Mouse (Mus musculus): ENCODE measurements around the gene Bmp2k. TPM values are rescaled to one million over a fixed set of nuclear protein-coding genes. Genes with fewer than 3 reads are reported as not detected.

Gene Bmp2k
- total and polyA plus RNA-seq, 3 experiments = 7.9 to 9.1 (median 8.9) TPM

GRCm38 (mm10) chr5:96969705-96970471 is 27.6 kb upstream of the Bmp2k start:
- Histone ChIP-seq H3K4me3 (replicated peaks in 1 of 3; ENCODE audit: low read depth in 2 of 3, low read length in 2 of 3, poor library complexity in 1 of 3) (no peak overlapping the region), H3K27me3 (replicated peaks) (no peaks in the 10 kb centered on the region), H3K9ac (ENCODE audit: insufficient read depth, low read depth) (no peak overlapping the region), H3K4me2 (ENCODE audit: insufficient read depth, low read depth, poor library complexity, severe bottlenecking) (no peak overlapping the region), H3K27ac (ENCODE audit: insufficient read depth, low read depth) (peak overlapping the region; percentile 24; the same call in 1 of the 2 replicates), H3K4me1 (ENCODE audit: control insufficient read depth in 1 of 2, insufficient read depth in 2 of 2) (peaks cover 13 to 46% of the 10 kb centered on the region in 2 experiments), H3K9me3 (replicated peaks; ENCODE audit: low read length) (no peaks in the 10 kb centered on the region), H3K79me2 (replicated peaks; ENCODE audit: control insufficient read depth, extremely low read depth, insufficient read depth, poor library complexity, severe bottlenecking) (no peaks in the 10 kb centered on the region), H3K36me3 (replicated peaks in 1 of 2; ENCODE audit: control insufficient read depth in 1 of 2, insufficient read depth in 1 of 2, low read length in 1 of 2) (no peaks in the 10 kb centered on the region)
- no peak for DNase-seq (ENCODE audit: extremely low read depth)
- TF ChIP-seq PAX5 (IDR thresholded peaks at IDR 0.05; ENCODE audit: low read length) (no peak), USF1 (IDR thresholded peaks at IDR 0.05; ENCODE audit: low read depth, low read length) (no peak), KAT2A (IDR thresholded peaks at IDR 0.05; ENCODE audit: insufficient replicate concordance, low read length) (no peak), JUND (conservative IDR thresholded peaks at IDR 0.05; ENCODE audit: low read depth, low read length) (no peak), RAD21 (IDR thresholded peaks at IDR 0.05; ENCODE audit: low read depth, low read length) (no peak), CTCF (conservative IDR thresholded peaks at IDR 0.05 in 1 of 2, IDR thresholded peaks at IDR 0.05 in 1 of 2; ENCODE audit: low read depth in 2 of 2, low read length in 2 of 2) (no peak), SIN3A (IDR thresholded peaks at IDR 0.05; ENCODE audit: low read length) (no peak), MXI1 (IDR thresholded peaks at IDR 0.05; ENCODE audit: low read depth, low read length) (no peak), E2F4 (IDR thresholded peaks at IDR 0.05; ENCODE audit: insufficient replicate concordance, low read depth, low read length) (no peak), MYC (IDR thresholded peaks at IDR 0.05; ENCODE audit: low read depth, low read length) (no peak), MEF2A (IDR thresholded peaks at IDR 0.05; ENCODE audit: borderline replicate concordance, low read depth, low read length) (no peak)
- in situ Hi-C loops (cut with MboI; ENCODE audit: low pct_ligation_motif_present, low pct_unique_long_range_greater_than_20kb, low sequenced_read_pairs) (no loop called here), dilution Hi-C loops (cut with MboI; ENCODE audit: extremely low pct_ligation_motif_present, extremely low pct_unique_long_range_greater_than_20kb, low sequenced_read_pairs) (no loop called here)

GRCm38 (mm10) chr5:96970472-96970848 is 27.0 kb upstream of the Bmp2k start:
- Histone ChIP-seq H3K4me3 (replicated peaks in 1 of 3; ENCODE audit: low read depth in 2 of 3, low read length in 2 of 3, poor library complexity in 1 of 3) (no peak overlapping the region), H3K27me3 (replicated peaks) (no peaks in the 10 kb centered on the region), H3K79me2 (replicated peaks; ENCODE audit: control insufficient read depth, extremely low read depth, insufficient read depth, poor library complexity, severe bottlenecking) (no peaks in the 10 kb centered on the region; the same call in 1 of the 2 replicates), H3K36me3 (replicated peaks in 1 of 2; ENCODE audit: control insufficient read depth in 1 of 2, insufficient read depth in 1 of 2, low read length in 1 of 2) (no peaks in the 10 kb centered on the region), H3K9me3 (replicated peaks; ENCODE audit: low read length) (peaks cover 2% of the 10 kb centered on the region), H3K27ac (ENCODE audit: insufficient read depth, low read depth) (no peak overlapping the region), H3K9ac (ENCODE audit: insufficient read depth, low read depth) (no peak overlapping the region), H3K4me1 (ENCODE audit: control insufficient read depth in 1 of 2, insufficient read depth in 2 of 2) (peaks cover 13 to 43% of the 10 kb centered on the region in 2 experiments), H3K4me2 (ENCODE audit: insufficient read depth, low read depth, poor library complexity, severe bottlenecking) (no peak overlapping the region)
- dilution Hi-C loops (cut with MboI; ENCODE audit: extremely low pct_ligation_motif_present, extremely low pct_unique_long_range_greater_than_20kb, low sequenced_read_pairs) (no loop called here), in situ Hi-C loops (cut with MboI; ENCODE audit: low pct_ligation_motif_present, low pct_unique_long_range_greater_than_20kb, low sequenced_read_pairs) (no loop called here)
- no peak for DNase-seq (ENCODE audit: extremely low read depth)
- TF ChIP-seq CTCF (conservative IDR thresholded peaks at IDR 0.05 in 1 of 2, IDR thresholded peaks at IDR 0.05 in 1 of 2; ENCODE audit: low read depth in 2 of 2, low read length in 2 of 2) (no peak), CHD1 (IDR thresholded peaks at IDR 0.05; ENCODE audit: low read depth, low read length) (no peak), ZKSCAN1 (IDR thresholded peaks at IDR 0.05; ENCODE audit: borderline replicate concordance, low read depth, low read length) (no peak), E2F4 (IDR thresholded peaks at IDR 0.05; ENCODE audit: insufficient replicate concordance, low read depth, low read length) (no peak), NRF1 (IDR thresholded peaks at IDR 0.05; ENCODE audit: low read depth, low read length) (no peak), EP300 (IDR thresholded peaks at IDR 0.05; ENCODE audit: low read length) (no peak)

Data from CH12.LX (cell line).